In the genomic region with DNA sequence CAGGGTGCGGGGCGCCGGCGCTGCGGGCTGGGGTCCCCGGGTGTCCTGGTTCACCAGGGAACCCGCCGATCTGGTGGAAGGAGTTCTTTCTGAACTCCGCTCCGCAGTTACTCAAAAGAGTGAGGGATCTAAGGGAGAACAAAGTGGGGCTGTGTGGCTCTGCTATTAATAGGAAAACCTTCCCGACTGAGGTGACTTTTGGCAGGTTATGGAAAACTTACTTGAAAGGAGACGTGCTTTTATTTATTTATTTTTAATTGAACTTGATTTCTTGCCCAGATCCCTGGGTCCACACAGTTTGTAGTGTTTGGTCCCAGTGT, we compare ENCODE assay signal across 8 mouse cellular contexts. TPM values are rescaled to one million over a fixed set of nuclear protein-coding genes. Genes with fewer than 3 reads are reported as not detected.
DNase-seq lines count a peak whose midpoint lies in the region; ATAC-seq and TF ChIP-seq lines count a peak whose summit lies in the region.

No protein-coding gene starts in this region.

- 0% methylated on average over 12 of the region's 12 CpGs for WGBS in lung, embryonic 14.5 days
- 0% methylated on average over 12 of the region's 12 CpGs for WGBS in embryonic facial prominence, embryonic 15.5 days
- WGBS in limb, embryonic 10.5 days, result 1% methylated on average over 12 of the region's 12 CpGs
- 1% methylated on average over 12 of the region's 12 CpGs for WGBS in neural tube, embryonic 14.5 days

- no peaks in the 10 kb centered on the region for H3K4me1 ChIP-seq in lung, embryonic 14.5 days (ENCODE audit: insufficient read depth)
- H3K4me1 ChIP-seq in embryonic facial prominence, embryonic 15.5 days, result no peaks in the 10 kb centered on the region
- peaks cover 4% of the 10 kb centered on the region; the same call in 1 of the 2 replicates for H3K4me1 ChIP-seq in limb, embryonic 10.5 days
- H3K4me1 ChIP-seq in neural tube, embryonic 14.5 days (ENCODE audit: control insufficient read depth, insufficient read depth, low read length), result 0 out of 2 replicates have a peak, but pooled peaks cover 4% of the 10 kb centered on the region

- peak overlapping the region; percentile 61 for H3K4me2 ChIP-seq in lung, embryonic 14.5 days
- H3K4me2 ChIP-seq in embryonic facial prominence, embryonic 15.5 days (replicated peaks), result peak overlapping the region; percentile 46
- peak overlapping the region; percentile 63 for H3K4me2 ChIP-seq in neural tube, embryonic 14.5 days (ENCODE audit: low read depth, low read length)

- DNase-seq in lung, embryonic 14.5 days, result peak; percentile 28
- no peak for DNase-seq in lung, postnatal 10 days
- DNase-seq in limb, embryonic 10.5 days (ENCODE audit: low spot score), result no peak
- DNase-seq in retina, embryonic 14.5 days (ENCODE audit: low spot score), result no peak
- no peak for DNase-seq in right cerebral cortex, postnatal 4 days

- H3K9me3 ChIP-seq in lung, embryonic 14.5 days (ENCODE audit: low read depth, low read length), result no peaks in the 10 kb centered on the region
- H3K9me3 ChIP-seq in embryonic facial prominence, embryonic 15.5 days (replicated peaks), result no peaks in the 10 kb centered on the region
- no peaks in the 10 kb centered on the region for H3K9me3 ChIP-seq in limb, embryonic 10.5 days (replicated peaks)
- H3K9me3 ChIP-seq in neural tube, embryonic 14.5 days (ENCODE audit: control insufficient read depth, low read length), result no peaks in the 10 kb centered on the region

- H3K27me3 ChIP-seq in lung, embryonic 14.5 days (ENCODE audit: insufficient read depth, low read length), result no peaks in the 10 kb centered on the region
- H3K27me3 ChIP-seq in embryonic facial prominence, embryonic 15.5 days, result no peaks in the 10 kb centered on the region
- H3K27me3 ChIP-seq in limb, embryonic 10.5 days (ENCODE audit: low read depth, poor library complexity, severe bottlenecking), result no peaks in the 10 kb centered on the region
- no peaks in the 10 kb centered on the region for H3K27me3 ChIP-seq in neural tube, embryonic 14.5 days (ENCODE audit: control insufficient read depth, insufficient read depth, low read length)

- H3K9ac ChIP-seq in lung, embryonic 14.5 days, result peak overlapping the region; percentile 87
- peak overlapping the region; percentile 75 for H3K9ac ChIP-seq in embryonic facial prominence, embryonic 15.5 days
- H3K9ac ChIP-seq in neural tube, embryonic 14.5 days (replicated peaks; ENCODE audit: low read depth, low read length), result peak overlapping the region; percentile 90

- peak overlapping the region; percentile 80 for H3K27ac ChIP-seq in lung, embryonic 14.5 days (ENCODE audit: low read depth)
- H3K27ac ChIP-seq in embryonic facial prominence, embryonic 15.5 days (replicated peaks), result peak overlapping the region; percentile 79
- peak overlapping the region; percentile 86 for H3K27ac ChIP-seq in limb, embryonic 10.5 days
- H3K27ac ChIP-seq in neural tube, embryonic 14.5 days (ENCODE audit: low read depth, low read length), result peak overlapping the region; percentile 76

- peaks cover 23% of the 10 kb centered on the region for H3K36me3 ChIP-seq in lung, embryonic 14.5 days (ENCODE audit: insufficient read depth)
- H3K36me3 ChIP-seq in embryonic facial prominence, embryonic 15.5 days, result peaks cover 20% of the 10 kb centered on the region
- H3K36me3 ChIP-seq in limb, embryonic 10.5 days, result peaks cover 28% of the 10 kb centered on the region
- H3K36me3 ChIP-seq in neural tube, embryonic 14.5 days (ENCODE audit: control insufficient read depth, insufficient read depth, low read length), result peaks cover 13% of the 10 kb centered on the region

- no peak for ATAC-seq in lung, embryonic 14.5 days (ENCODE audit: insufficient read depth)
- no peak for ATAC-seq in embryonic facial prominence, embryonic 15.5 days (ENCODE audit: insufficient number of reproducible peaks, low FRiP score, low TSS enrichment, low read depth)
- ATAC-seq in neural tube, embryonic 14.5 days (ENCODE audit: low read depth), result no peak
- ATAC-seq in inflammation-experienced regulatory T-cells, adult 6 months, result no peak

- no peak for TF ChIP-seq CTCF in lung, embryonic 14.5 days (IDR thresholded peaks at IDR 0.05; ENCODE audit: low read depth)

- peak overlapping the region; percentile 96 for H3K4me3 ChIP-seq in lung, embryonic 14.5 days (ENCODE audit: low read depth, low read length)
- H3K4me3 ChIP-seq in embryonic facial prominence, embryonic 15.5 days (replicated peaks), result peak overlapping the region; percentile 96
- peak overlapping the region; percentile 76 for H3K4me3 ChIP-seq in limb, embryonic 10.5 days
- peak overlapping the region; percentile 99 for H3K4me3 ChIP-seq in neural tube, embryonic 14.5 days (ENCODE audit: low read depth, low read length)

RNA-seq across cellular contexts. Expression of a gene that starts 0.6 kb away (rescaled TPM):
- 61.3 and 65.0 TPM in 2 replicates for polyA plus RNA-seq in lung, embryonic 14.5 days (2014; fragmentation: Nextera tagmentation; extraction: Ambion mirVana)
- 68.0 and 71.9 TPM in 2 replicates for polyA plus RNA-seq in embryonic facial prominence, embryonic 15.5 days (2015; fragmentation: Nextera tagmentation; extraction: Ambion mirVana)
- polyA plus RNA-seq in limb, embryonic 10.5 days (2016; fragmentation: Nextera tagmentation; extraction: Ambion mirVana), result 30.0 and 31.2 TPM in 2 replicates
- polyA plus RNA-seq in neural tube, embryonic 14.5 days (2014; fragmentation: Nextera tagmentation; extraction: Ambion mirVana), result 59.1 and 62.0 TPM in 2 replicates
- 10 to 100 TPM in 2 of 3 experiments, 1 to 10 TPM in 1; 9.2 to 20.0 (median 17.8) TPM for polyA plus RNA-seq in inflammation-experienced regulatory T-cells, adult 6 months (2017; shearing (Covaris generic))

RNA-seq across cellular contexts. Expression of a gene that starts 30.9 kb away (rescaled TPM):
- 0.27 and 0.39 TPM in 2 replicates for polyA plus RNA-seq in lung, embryonic 14.5 days (2014; fragmentation: Nextera tagmentation; extraction: Ambion mirVana)
- 0.43 and 0.51 TPM in 2 replicates for polyA plus RNA-seq in embryonic facial prominence, embryonic 15.5 days (2015; fragmentation: Nextera tagmentation; extraction: Ambion mirVana)
- polyA plus RNA-seq in limb, embryonic 10.5 days (2016; fragmentation: Nextera tagmentation; extraction: Ambion mirVana), result 0.19 and 0.25 TPM in 2 replicates
- polyA plus RNA-seq in neural tube, embryonic 14.5 days (2014; fragmentation: Nextera tagmentation; extraction: Ambion mirVana), result 0.43 and 0.46 TPM in 2 replicates
- polyA plus RNA-seq in inflammation-experienced regulatory T-cells, adult 6 months (2017; shearing (Covaris generic)), result 1 to 10 TPM in 1 of 3 experiments, under 1 TPM in 2; 0.83 to 1.1 (median 0.93) TPM

RNA-seq across cellular contexts. Expression of a gene that starts 38.2 kb away (rescaled TPM):
- polyA plus RNA-seq in lung, embryonic 14.5 days (2014; fragmentation: Nextera tagmentation; extraction: Ambion mirVana), result 98.4 and 99.8 TPM in 2 replicates
- polyA plus RNA-seq in embryonic facial prominence, embryonic 15.5 days (2015; fragmentation: Nextera tagmentation; extraction: Ambion mirVana), result 78.6 and 79.5 TPM in 2 replicates
- 84.3 and 88.7 TPM in 2 replicates for polyA plus RNA-seq in limb, embryonic 10.5 days (2016; fragmentation: Nextera tagmentation; extraction: Ambion mirVana)
- 106 and 117 TPM in 2 replicates for polyA plus RNA-seq in neural tube, embryonic 14.5 days (2014; fragmentation: Nextera tagmentation; extraction: Ambion mirVana)
- polyA plus RNA-seq in inflammation-experienced regulatory T-cells, adult 6 months (2017; shearing (Covaris generic)), result 100 to 1,000 TPM; 182 to 257 (median 187) TPM
